Mouse (Mus musculus) heart, postnatal 4 days (tissue): Measurements from ENCODE around the gene Kcnma1. TPM values are rescaled to one million over a fixed set of nuclear protein-coding genes. Genes with fewer than 3 reads are reported as not detected.
A peak's percentile ranks its signal among the peaks of the same experiment; 100 is the strongest.

Source experiments
- DNase-seq: peaks from one replicate; pipeline ENCODE4 v3.0.0; 2021
- total RNA-seq, 2 experiments: library from RNA; stranded (reverse); gene quantifications; 2 replicates each; pipeline ENCODE4 v1.2.3; 2021

Kcnma1 gene
- total RNA-seq, 2 experiments from 2014 or later, result 0.43 to 0.48 TPM

DNA sequence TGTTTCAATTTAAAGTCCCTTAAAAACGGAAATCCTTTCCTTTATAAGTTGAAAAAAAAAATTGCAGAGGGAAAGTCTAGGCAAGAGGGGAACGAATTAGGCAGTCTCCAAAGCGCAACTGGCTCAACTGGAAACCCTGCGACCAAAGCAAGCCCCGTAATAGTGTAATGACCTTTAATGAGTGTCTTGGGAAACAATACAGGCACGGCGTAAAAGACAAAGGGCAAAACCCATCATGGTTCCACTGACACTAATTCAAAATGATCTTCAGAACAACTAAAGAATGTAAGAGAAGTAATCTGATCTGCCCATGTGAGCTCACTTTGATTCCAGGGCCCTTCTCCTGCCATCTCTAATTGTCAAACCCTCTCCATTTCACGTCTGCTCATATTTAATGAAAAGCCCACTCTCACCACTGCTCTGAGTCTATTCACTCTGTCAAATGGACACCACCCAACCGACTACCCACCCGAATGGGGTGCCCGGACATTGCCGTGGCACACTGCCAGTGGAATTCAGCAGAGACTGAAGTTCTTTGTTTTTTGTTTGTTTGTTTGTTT, 591.7 kb downstream of the Kcnma1 start:
- DNase-seq, result no peak

DNA sequence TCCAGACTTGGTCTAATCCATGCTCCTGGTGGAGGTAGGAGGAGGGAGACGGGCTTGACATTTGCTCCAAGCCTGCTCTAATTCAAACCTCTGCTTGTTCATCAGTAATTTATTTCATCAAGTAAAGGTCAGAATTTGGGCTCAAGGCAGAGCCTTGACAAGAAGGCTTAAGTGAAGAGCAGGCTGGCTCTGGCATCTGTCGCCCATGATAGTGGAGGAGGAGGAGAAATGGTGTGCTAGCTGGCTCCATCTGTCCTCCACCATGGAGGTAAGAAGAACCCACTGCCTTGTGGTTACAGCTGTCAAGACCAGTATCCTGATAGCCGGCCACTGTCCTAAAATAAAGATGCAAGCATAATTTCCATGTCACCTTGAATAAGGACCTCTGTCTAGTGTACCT, 595.3 kb downstream of the Kcnma1 start:
- DNase-seq, result no peak

DNA sequence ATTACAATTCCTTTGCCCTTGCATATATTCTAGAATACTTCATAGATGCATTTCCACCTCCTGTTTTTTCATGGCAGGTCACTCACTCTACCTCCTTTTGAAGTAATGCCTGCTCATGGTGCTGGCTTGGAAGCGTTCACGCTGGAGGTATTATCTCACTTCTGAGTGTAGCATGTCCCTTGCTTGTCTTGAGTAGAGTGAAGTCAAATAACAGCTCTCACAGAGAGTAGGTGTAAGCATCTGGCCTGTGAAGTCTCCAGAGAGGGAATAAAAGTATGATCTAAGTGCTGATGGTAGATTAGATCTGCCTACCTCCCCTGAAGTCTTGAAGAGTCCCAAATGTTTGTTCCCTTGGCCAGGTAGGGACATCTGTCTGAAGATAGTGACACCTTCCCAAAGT, 607.2 kb downstream of the Kcnma1 start:
- no peak for DNase-seq

DNA sequence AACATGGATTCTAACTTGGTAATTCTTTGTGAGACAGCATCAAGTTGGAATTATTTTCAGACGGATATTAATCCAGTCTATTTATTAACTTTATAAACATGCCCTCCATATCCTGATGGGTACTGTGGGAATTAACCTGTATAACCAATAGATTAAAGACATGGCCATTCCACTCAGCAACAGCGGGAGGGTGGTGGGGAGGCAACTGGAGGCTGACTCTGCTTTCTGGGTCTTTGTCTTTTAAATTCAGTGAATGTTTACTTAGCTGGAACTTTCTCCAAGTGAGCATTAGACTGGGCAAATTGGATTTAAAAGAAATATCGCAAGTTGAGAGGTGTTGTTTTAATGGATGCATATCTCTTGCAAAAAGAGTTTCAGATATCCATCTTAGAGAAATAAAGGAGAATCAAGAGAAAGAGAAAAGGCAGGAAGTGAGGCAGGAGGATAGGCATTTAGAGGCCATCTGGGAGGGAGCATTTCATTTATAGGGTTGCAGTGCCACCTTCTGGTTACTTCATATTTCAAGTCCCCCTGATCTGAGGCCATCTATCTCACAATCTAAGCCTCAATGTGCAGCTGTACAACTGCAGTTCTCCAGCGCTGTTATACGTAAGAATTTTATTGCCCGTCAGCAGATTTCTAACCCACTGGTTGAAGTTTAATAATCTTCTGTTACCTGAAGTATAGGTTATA, 613.4 kb downstream of the Kcnma1 start:
- DNase-seq, result peak; percentile 60

DNA sequence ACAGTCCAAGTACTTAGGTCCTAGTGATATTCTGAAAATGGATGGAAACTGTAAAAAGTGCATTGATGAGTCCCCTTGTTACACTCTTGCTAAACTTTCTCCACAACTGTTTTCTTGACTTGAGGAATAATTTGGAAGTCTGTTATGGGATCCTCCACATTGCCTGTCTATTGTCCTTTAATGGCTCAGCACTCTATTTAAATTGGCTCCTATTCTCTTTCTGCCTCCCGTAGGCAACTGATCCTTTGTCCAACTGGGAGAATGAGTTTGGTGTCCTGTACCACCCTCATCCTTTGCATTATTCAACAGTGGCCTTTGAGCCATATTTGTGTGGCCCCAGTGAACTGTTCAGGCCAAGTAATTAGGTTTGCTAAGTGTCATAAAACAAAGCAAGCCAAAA, 616.6 kb downstream of the Kcnma1 start:
- no peak for DNase-seq

DNA sequence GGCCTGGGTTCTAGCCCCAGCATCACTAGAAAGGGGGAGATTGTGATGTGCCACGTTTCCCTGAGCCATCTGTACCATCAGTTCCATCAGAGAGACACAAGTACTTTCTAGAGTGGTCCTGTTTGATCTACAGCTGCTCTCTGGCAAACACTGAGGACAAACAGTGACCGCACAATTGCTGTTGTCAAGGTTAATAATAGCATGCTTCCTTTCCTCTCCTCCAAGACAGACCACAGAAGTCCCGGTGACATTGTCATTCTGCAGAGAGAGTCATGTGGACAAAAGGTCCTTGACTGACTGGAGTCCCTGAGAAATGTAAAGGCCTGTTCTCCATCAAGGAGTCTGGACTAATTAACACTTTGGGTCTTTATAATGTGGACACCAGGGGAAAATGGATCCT, 622.7 kb downstream of the Kcnma1 start:
- DNase-seq, result no peak

DNA sequence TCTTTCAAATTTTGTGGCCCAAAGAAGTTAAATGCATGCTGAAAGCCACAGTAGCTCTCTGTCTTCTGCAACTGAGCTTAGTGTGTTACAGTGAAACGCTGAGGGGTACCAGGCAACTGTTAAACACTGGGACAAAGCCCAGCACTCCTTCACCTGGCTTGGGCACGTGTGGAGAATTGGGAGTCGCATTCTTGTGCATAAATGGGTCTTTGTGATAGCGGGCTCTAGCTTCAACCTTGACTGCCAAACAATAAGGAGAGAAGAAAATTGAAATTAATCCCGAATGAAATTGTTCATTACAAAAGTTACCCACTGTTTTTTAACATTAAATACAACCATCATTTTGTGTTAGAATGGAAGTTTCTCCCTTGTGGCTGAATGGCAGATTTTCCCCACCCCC, 623.5 kb downstream of the Kcnma1 start:
- no peak for DNase-seq

DNA sequence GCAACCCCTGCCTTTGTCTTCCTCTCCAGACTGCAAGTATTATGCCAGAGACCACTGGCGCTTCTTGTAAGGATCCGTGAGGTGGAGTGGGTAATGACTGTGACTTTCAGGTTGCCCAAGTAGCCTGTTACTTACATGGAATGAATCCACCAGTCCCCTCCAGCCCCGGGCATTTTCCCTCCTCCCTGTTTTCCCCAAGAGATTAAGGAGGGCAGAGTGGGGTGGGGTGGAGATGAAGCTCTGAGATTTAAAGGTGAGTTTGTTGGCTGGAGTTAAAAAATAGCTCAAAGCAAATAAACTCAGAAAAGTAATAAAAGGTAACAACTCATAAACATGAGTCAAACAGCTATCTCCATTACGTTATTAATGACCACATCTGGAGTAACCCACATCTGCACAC, 624.1 kb downstream of the Kcnma1 start:
- no peak for DNase-seq

DNA sequence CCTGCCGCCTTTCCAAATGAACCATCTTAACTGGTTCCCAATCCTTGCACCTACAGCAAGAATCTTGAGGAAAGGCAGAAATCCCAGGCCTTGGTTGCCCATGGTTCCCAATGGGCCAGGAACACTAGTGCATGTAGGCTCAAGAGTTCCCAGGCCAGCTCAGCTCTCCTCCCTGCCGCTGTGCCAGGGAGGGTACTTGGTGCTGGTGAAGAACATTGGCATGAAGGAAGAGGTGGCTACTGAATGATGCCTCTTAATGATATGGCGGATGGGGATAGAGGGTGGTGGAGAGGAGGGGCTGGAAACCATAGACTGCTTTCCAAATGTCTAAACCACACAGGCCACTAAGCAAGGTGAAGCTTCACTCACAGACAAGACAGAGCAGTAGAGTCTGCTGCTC, 627.5 kb downstream of the Kcnma1 start:
- DNase-seq, result no peak

DNA sequence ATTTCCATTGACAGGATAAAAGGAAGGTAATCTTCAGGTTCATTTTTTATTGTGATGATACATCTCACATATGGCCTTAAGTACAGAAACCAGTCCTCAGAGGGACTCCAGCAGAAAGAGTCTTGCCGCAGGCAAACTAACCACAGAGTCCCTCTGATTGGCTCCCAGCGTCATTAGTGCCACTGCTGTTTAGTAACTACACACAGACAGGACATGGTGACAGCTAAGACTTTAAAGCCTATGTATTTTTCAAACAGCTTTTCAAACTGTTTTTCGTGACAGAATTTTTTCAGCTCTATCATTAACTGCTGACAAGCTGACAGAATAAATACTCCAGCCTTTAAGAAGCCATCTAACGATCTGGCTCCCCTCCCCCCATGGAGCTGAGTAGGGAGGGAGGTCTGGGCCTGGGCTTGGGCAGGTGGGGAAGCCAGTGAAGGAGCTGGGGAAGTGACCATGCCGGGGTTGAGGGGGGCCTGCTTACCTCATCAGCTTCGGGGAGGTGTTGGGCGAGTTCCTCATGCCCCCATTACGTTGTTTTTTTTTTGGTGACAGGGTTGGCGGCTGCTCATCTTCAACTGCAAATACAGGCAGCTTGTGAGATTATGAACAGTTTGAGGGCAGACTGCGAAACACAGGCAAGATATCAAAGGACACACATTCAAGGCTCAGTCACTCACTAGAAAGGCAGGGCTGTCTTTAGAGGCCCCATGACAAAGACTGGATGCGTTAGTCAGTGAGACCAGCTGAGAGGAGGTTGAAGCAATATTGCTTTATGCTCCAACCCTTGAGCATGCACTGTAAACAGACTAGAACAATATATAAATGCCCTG, 628.3 kb downstream of the Kcnma1 start:
- no peak for DNase-seq

DNA sequence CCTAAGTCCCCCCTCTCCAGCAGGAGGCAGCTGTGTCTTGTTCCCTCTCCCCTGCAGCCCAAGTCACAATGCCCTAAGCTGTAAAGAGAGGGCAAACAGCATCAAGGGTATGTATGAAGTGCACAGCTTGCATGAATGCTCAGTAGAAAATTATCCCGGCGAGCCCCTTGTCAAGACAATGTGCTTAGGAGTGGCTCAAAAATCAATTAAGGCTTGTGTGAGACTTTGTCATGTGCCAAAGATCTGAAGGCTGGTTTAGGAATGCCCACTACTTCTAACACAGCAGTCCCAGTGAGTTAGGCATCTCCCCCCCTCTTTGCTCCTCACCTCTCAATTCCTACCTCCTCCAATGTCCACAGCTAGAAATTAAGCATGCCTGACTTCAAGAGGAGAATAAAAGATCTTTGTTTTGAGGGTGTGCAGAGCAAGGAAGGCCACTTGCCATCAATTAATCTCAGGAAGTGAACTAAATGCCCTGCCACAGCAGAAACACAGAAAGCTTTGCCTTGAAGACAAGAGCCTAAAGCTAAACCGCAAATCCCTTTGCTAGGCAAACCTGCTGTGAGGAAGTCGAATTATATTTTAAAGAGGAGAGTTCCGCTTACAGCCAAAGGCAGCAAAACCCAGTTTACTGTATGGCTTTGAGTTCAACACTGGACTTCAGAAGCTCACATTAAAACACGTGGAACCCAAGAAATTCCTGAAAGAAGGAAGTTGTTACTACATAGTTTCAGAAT, 635.8 kb downstream of the Kcnma1 start:
- no peak for DNase-seq

DNA sequence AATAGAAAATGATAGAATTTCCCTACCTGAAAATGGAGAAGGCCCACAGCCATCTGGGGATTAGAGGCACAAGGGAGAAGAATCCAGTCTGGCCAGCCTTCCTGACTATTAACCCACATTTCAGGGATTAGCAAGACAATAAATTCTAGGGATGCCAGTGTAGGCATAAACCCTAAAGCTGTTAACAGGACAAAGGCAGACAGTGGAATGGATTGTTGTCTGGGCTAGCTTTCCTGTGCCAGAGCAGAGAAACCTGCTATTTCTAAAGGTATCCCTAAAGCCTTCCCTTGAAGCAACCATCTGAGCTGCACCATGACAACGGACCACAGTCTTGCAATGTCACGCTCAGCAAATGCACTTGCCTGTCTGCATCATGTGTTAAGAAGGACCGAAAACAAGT, 642.3 kb downstream of the Kcnma1 start:
- no peak for DNase-seq

DNA sequence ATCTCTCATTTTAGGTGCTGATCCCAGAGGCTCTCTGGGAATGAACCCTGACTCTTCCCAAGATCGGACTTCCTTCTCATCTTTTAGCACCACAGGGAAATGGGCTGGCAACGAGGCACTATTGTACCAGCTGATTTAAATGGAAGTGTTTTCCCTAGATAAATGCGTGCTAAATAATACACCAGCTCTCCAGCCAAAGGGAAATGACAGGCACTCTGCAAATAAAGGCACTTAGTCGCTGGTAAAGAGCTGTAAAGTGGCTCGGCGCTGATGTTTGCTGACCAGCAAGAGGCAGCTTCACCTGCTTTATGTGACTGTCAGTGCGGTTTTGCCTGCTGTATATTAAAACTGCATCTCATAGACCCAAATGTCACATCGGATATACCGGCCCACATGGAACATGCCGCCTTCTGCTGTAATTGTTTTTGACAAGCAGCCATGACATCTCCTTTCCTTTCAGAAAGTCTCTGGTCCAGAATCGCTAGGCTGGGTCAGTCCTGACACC, 653.7 kb downstream of the Kcnma1 start:
- no peak for DNase-seq

DNA sequence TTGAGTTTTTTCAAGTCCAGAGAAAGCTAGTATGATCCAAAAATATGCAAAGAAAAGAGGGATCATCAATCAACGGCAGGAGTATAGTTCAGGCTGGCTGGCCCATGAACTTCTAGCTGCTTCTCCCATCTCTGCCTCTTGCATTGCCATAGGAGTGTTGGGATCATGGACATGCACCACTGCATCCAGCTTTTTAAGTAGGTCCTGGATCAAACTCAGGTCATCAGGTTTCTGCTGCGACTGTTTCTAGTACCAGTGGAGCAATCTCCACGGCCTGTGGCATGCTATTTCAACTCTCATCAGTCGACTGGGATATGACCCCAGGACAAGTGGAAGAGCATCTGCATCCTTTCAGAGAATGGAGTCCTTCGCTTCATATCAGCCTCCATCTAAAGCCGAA, 655.5 kb downstream of the Kcnma1 start:
- DNase-seq, result no peak

DNA sequence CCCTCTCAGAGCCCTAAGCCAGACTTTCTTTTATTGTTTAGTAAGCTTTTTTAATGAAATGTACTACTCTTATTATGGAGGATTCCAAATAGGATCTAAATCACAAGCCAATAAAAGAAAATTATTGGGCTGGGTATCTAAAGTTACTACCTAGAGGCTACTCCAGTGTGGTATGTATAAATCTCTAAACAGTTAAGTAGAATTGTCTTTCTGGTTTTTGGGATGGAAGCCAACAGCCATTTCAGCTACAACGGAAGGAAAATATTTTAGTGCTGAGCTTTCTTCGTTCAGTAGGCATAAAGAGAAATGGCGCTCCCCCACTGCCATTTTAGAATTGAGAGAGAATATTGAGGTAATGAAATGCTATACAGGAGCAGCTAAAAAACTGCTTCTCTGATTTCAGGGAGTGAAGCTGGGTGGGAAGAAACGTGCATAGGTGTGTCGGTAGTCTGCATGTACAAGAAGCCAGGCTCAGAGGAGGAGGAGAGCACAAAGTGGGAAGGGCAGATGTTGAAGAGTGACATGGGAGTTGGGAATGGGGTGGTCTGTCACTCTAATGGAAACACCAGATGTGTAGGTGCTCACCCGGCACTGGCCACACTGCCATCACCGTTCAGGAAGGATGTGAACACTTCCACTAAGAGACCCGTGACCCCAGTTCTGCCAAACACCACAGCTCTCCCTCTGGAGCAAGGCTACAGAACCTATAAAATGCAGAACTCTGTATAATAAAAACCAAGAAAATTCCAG, 656.6 kb downstream of the Kcnma1 start:
- DNase-seq, result no peak

DNA sequence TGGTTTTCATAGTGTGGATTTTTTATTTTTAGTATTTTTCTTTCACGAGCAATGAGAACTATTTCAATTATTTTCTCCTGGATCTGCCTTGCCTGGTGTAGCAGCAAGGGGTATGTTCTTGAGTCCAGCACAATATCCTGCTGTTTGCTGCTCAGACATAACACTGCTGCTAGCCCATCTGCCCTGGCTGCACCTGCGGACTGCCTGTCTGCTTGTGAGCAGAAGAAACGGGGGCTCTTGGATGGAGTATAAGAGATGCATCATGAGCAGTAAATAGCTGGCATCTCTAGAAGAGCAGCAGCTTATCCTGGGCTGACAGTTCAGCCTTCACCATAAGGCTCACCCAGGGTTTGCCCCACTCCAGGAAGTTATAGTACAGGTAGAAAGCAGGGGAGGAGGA, 687.5 kb downstream of the Kcnma1 start:
- DNase-seq, result no peak

DNA sequence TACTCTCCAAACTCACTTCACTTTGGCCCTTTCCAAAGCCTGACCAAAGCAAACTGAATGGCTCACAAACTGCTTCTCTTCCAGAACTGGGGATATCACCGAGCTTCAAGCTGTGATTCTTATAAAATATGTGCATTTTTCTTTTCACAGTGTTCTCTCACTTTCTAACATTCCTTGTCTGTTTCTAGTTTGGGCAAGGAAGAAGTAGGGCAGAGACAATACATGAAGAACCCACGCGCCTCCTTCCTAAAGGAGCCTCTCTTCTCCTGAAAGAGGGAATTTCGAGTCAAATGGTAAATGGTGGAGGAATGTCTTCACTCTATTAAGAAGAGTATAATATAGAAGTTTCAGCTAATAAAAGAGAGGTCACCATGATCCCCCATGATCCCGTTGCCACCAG, 709.0 kb downstream of the Kcnma1 start:
- no peak for DNase-seq

DNA sequence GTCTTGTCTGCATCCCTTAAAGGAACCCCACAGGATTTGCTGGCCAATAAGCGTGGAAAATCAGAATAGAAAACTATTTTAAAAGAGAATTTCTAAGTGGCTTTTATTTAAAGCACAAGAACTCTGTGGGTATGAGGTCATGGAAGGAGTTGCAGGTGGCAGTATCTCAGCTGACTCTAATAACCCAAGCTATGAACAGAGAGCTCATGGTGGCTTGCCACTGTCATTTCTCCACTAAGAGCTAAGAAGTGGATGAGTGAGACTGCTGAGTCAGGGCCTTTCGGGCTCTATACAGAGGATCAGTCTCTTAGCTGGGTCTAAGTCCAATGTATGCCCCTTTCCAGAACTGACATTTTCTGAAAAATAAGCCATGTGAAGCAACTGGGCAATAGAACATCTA, 713.8 kb downstream of the Kcnma1 start:
- DNase-seq, result no peak

DNA sequence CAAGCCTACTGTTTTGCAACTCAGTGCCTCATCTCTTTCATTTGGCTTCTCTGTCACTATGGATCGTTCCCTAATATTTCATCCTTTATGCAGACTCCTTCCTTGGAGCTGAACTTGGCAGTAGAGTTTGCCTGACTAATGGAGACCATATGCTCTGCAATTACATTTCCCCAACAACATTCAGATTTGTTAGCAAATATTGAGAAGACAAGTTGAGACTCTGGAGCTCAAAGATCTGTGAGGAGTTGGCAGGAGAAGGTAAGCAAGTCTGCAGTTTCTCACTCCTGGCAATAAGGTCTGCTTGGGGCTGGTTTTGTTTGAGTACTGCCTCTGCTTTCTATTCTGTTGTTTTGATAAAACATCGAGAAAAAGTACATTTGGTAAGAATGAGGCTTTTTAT, 723.7 kb downstream of the Kcnma1 start:
- DNase-seq, result no peak

DNA sequence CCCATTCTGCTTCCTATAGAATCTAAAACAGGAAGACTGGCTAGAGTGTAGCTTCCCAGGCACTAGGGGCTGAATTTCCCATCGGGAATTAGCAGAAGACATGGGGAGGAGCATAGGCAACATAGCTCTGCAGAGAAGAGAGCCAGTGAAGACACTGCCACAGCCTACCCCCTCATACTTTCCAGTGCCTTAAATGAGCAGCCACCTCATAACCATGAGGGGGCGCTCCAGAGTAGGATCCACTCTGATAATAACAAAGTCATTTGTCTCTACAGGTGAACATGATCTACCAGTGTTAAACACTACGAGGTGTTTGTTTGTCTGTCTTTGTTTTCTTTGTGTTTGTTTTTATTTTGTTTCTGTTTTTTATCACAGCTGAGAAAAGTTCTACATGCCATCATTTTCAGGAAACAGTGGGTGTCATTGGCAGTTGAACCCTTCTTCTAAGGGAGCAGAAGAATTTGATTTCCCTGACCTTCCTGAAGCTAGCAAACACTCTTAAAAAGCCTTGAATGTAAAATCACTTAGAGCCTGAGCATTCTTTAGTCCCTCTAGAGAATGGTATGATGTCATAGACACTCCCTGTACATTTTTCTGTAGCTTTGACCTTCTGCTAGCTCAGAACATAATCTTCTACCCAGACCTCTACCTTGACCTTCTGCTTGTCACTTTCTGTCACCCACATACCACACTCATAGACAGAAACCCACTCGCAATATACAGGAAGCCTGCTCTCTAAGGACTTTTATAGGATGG, 747.6 kb downstream of the Kcnma1 start:
- DNase-seq, result no peak

DNA sequence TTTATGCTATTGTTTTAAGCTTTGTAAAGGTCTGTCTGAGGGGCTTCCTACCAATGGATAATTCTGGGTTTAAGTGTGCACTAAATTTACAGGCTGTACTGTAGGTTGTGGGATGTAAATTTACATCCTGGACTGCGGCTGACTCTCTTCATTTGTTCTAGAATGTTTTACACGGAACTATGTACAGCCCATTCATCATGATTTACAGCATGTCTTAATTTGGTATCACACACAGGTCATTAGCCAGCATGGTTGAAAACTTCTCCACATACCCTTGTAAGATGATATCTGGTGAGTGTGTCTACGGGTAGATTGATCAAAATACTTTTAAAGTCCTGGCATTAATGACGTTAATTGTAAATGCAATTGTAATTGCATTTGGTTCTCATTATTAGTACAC, 761.1 kb downstream of the Kcnma1 start:
- no peak for DNase-seq
